Mouse (Mus musculus) monocyte, adult 59 days (primary cell): ENCODE data around the gene Olfr1033. TPM values are rescaled to one million over a fixed set of nuclear protein-coding genes. Genes with fewer than 3 reads are reported as not detected.

Source experiments
- total RNA-seq, 2 experiments: library from RNA; stranded (reverse); gene quantifications; one replicate each; pipeline ENCODE4 v1.2.4; 2023

Olfr1033 gene
- total RNA-seq, result not detected

GRCm38 (mm10) chr2:86020406-86020805 lies at the start of gene Olfr1033:
TSS of gene Olfr1033 (plus strand) at chr2:86020633.

GRCm38 (mm10) chr2:85973595-85973994 lies 46.8 kb upstream of the Olfr1033 start, which contains the start of gene Olfr1029:
TSS of gene Olfr1029 (plus strand) at chr2:85973895.

GRCm38 (mm10) chr2:85978976-85979375 lies 41.5 kb upstream of the Olfr1033 start, which contains the start of gene Olfr1030:
TSS of gene Olfr1030 (plus strand) at chr2:85979276.

GRCm38 (mm10) chr2:85990004-85990403 lies 30.4 kb upstream of the Olfr1033 start, which contains the start of gene Olfr1031:
TSS of gene Olfr1031 (plus strand) at chr2:85990304.

GRCm38 (mm10) chr2:86005240-86005639 lies 15.2 kb upstream of the Olfr1033 start, which contains the start of gene Olfr1032:
TSS of gene Olfr1032 (plus strand) at chr2:86005540.

GRCm38 (mm10) chr2:86045561-86045960 lies 25.1 kb downstream of the Olfr1033 start, which contains the start of gene Olfr1034:
TSS of gene Olfr1034 (plus strand) at chr2:86045861.

GRCm38 (mm10) chr2:86073692-86074091 lies 53.3 kb downstream of the Olfr1033 start, which contains the start of gene Olfr1036:
TSS of gene Olfr1036 (plus strand) at chr2:86073992.

GRCm38 (mm10) chr2:86087285-86087684 lies 66.9 kb downstream of the Olfr1033 start, which contains the start of gene Olfr1037:
TSS of gene Olfr1037 (minus strand) at chr2:86087385.

Other genes starting within 250 kb of the Olfr1033 start
- not detected for gene Olfr1014, start 247.9 kb upstream of the Olfr1033 start, total RNA-seq
- not detected for gene Olfr1015, start 238.6 kb upstream of the Olfr1033 start, total RNA-seq
- not detected for gene Olfr1016, start 218.1 kb upstream of the Olfr1033 start, total RNA-seq
- not detected for gene Olfr1018, start 202.2 kb upstream of the Olfr1033 start, total RNA-seq
- gene Olfr1019, start 175.2 kb upstream of the Olfr1033 start, total RNA-seq, result not detected
- gene Olfr1020, start 173.6 kb upstream of the Olfr1033 start, total RNA-seq, result not detected
- gene Olfr1022, start 152.0 kb upstream of the Olfr1033 start, total RNA-seq, result not detected
- gene Olfr1023, start 135.0 kb upstream of the Olfr1033 start, total RNA-seq, result not detected
- not detected for gene Olfr1024, start 115.6 kb upstream of the Olfr1033 start, total RNA-seq
- gene Olfr1025-ps1, start 105.4 kb upstream of the Olfr1033 start, total RNA-seq, result not detected
- gene Olfr1026, start 99.1 kb upstream of the Olfr1033 start, total RNA-seq, result not detected
- not detected for gene Olfr1028, start 70.2 kb upstream of the Olfr1033 start, total RNA-seq
- not detected for gene Olfr1029, start 46.7 kb upstream of the Olfr1033 start, total RNA-seq
- gene Olfr1030, start 41.4 kb upstream of the Olfr1033 start, total RNA-seq, result not detected
- gene Olfr1031, start 30.3 kb upstream of the Olfr1033 start, total RNA-seq, result not detected
- gene Olfr1032, start 15.1 kb upstream of the Olfr1033 start, total RNA-seq, result not detected
- not detected for gene Olfr1034, start 25.2 kb downstream of the Olfr1033 start, total RNA-seq
- not detected for gene Olfr1036, start 53.4 kb downstream of the Olfr1033 start, total RNA-seq
- not detected for gene Olfr1037, start 66.8 kb downstream of the Olfr1033 start, total RNA-seq
- not detected for gene Olfr1039, start 115.3 kb downstream of the Olfr1033 start, total RNA-seq
- gene Olfr1040, start 126.1 kb downstream of the Olfr1033 start, total RNA-seq, result not detected
- not detected for gene Olfr1042, start 141.2 kb downstream of the Olfr1033 start, total RNA-seq
- gene Olfr1043, start 146.9 kb downstream of the Olfr1033 start, total RNA-seq, result not detected
- gene Olfr1044, start 157.2 kb downstream of the Olfr1033 start, total RNA-seq, result not detected
- not detected for gene Olfr52, start 165.1 kb downstream of the Olfr1033 start, total RNA-seq
- not detected for gene Olfr1045, start 182.4 kb downstream of the Olfr1033 start, total RNA-seq
- not detected for gene Olfr1046, start 198.7 kb downstream of the Olfr1033 start, total RNA-seq
- gene Olfr1047, start 210.8 kb downstream of the Olfr1033 start, total RNA-seq, result not detected
- gene Olfr1048, start 219.7 kb downstream of the Olfr1033 start, total RNA-seq, result not detected
- gene Olfr1049, start 237.7 kb downstream of the Olfr1033 start, total RNA-seq, result not detected